Mouse (Mus musculus) fat pad, adult 2 months (tissue): ENCODE measurements at regions not wholly inside any gene's neighbourhood (a gene's known extent, or its start where the extent isn't known, plus 50 kb on each side); places are given as distances from the start of the nearest gene placed in this dataset.

Experiments
- DNase-seq: peaks from one replicate; pipeline ENCODE4 v3.0.0-alpha.2; 2011; ENCODE audit warnings: low read depth, low spot score; ENCODE audit errors: extremely low read depth

GRCm38 (mm10) chr9:112771981-112772380 is 536.2 kb upstream of the Arpp21 start:
- no peak for DNase-seq

- DNase-seq: no peak
Measured at GRCm38 (mm10) chr9:112744616-112745015, 508.9 kb upstream of the Arpp21 start.

GRCm38 (mm10) chr9:112743871-112744590 is 508.3 kb upstream of the Arpp21 start:
- no peak for DNase-seq

DNA sequence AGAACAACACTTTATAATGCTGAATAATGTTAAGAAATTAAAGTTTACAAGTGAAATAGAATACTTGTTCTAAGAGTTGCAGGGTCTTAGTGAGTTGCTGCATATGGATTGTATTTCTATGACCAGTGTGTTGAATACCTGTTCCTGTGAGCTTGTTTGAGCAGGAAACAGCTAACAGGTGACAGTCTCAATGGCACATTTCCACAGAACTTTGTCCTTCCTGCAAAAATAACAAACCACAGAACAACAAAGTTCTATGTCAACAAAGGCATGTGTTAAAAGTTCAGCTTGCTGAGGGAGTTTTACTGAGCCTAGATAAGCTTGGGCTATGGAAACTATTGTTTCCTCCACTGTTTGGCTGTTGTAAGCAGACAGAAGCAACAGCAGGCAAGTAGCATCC is 500.0 kb upstream of the Arpp21 start:
- DNase-seq: no peak

DNA sequence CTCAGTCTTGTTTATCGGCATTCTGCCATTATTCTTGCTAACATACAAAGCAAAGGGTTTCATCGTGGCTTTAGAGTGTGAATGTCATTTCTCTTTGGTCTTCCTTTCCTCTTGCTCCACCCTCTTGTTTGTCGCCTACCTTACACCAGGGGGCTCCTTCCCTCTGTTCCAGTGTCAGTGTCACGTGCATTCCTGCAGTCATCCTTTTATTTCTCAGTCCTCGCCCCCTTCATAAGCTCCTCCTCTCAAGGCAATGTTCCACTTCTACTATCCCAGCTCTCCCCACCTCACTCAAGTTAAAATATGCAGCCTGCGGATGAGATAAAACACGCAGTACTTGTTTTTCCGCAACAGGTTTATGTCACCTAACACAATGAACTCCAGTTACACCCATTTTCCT is 489.8 kb upstream of the Arpp21 start:
- DNase-seq: no peak

DNA sequence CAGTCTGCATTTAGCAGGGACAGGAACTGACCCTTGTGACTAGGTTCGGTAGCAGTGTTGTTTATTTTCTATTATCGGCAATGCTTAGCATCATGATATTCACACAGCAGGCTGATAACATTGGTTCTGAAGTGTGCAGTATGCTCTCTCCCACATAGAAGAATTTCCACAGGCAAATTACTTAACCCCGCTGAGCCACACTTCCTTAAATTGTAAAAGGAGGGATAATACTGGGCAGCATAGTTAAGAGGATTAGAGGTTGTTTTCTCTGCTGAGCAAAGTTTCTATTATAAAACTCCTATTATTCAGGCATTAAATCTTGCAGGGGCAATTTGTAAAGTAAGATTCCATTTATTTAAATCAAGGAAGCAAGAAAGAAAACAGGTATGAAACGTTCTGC is 489.4 kb upstream of the Arpp21 start:
- no peak for DNase-seq

DNA sequence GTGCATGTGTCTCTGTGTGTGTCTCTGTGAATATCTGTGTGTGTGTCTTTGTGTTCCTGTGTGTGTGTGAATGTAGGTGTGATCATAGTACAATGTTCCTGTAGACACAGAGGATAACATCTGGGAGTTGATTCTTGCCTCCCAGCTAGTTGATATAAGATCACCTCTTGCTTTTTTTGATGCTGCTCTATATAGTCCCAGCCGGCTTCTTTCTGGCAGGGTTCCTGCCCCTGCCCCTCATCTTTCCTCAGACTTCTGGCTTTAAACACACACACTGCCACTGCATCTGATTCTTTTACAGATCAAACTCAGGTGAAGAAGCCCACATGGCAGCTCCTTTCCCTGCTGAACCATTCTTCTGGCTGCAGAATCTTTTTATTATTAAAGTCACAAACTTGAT is 487.6 kb upstream of the Arpp21 start:
- no peak for DNase-seq

GRCm38 (mm10) chr9:112722501-112722900 is 486.8 kb upstream of the Arpp21 start:
- DNase-seq: no peak

DNA sequence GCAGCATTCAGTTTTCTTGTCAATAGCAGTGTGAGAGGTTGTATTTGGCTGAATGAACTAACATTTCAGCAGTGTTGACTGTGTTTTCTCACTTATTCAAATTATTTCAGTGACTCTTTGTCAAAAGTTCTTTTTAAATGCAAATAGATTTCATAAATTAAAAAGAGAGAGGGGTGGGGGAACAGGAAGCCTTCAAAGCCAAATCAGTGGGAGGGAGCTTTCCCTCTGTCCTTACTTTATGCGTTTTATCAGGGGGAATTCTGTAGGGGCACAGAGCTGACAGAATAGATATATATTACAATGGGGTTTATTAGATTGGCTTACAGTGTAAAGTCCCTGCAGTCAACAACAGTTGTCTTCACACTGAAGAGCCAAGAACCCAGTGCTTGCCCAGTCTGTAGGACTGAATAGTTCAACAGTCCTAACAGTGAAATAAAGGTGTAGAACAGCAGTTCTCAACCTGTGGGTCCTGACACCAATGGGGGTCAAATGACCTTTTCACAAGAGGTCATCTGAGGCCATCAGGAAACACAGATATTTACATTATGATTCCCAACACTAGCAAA is 479.5 kb upstream of the Arpp21 start:
- no peak for DNase-seq

GRCm38 (mm10) chr9:112678866-112679265 is 443.1 kb upstream of the Arpp21 start:
- DNase-seq: no peak

DNA sequence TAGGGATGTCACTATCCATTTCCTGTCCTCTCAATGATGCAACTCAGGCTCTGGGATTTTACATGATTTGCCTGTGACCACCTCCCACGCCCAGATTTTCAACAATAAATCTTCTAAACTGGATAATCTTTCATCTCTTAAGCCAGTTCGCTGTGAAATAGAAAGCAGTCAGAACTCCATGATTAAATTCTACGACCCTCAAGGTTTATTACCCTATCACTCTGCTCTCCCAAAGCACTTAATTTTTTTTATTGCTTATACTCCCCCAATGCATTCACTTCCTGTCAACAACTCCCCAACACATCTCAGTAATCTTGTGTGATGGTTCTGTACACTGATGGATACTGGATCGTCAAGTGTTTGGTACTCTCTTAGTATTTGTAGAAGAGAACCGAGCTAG is 439.5 kb upstream of the Arpp21 start:
- DNase-seq: no peak
